Mouse (Mus musculus) layer of hippocampus, postnatal 14 days (tissue): ENCODE results near the gene Drc7. TPM values are rescaled to one million over a fixed set of nuclear protein-coding genes. Genes with fewer than 3 reads are reported as not detected.
"Not testable (repeated sequence)": the region's sequence is repeated elsewhere in the genome, so short reads cannot be mapped to it uniquely, and the experiment has no call there.

Experiments
- DNase-seq, 2 experiments: peaks; one replicate each; pipeline ENCODE4 v3.0.0; 2021 to 2022; ENCODE audit warnings: low spot score in 2 of 2, mixed read lengths in 1 of 2
- long read RNA-seq, 2 experiments: library from polyadenylated mRNA; stranded (forward); transcript quantifications; one replicate each; pipeline ENCODE4 v2.0.0; 2021
- total RNA-seq, 2 experiments: library from RNA; stranded (reverse); gene quantifications; 2 replicates each; pipeline ENCODE4 v1.2.3; 2021

Gene Drc7
- 1 to 10 TPM; 2.1 to 4.4 TPM for total RNA-seq
- long read RNA-seq, experiment 1, partial matches to known transcripts, result 0 of 1 reads
- long read RNA-seq, experiment 1, other reads (novel, unspliced or antisense), result 1 of 1 reads
- long read RNA-seq, experiment 2, partial matches to known transcripts, result 3 of 6 reads
- long read RNA-seq, experiment 2, other reads (novel, unspliced or antisense), result 1 of 6 reads

DNA sequence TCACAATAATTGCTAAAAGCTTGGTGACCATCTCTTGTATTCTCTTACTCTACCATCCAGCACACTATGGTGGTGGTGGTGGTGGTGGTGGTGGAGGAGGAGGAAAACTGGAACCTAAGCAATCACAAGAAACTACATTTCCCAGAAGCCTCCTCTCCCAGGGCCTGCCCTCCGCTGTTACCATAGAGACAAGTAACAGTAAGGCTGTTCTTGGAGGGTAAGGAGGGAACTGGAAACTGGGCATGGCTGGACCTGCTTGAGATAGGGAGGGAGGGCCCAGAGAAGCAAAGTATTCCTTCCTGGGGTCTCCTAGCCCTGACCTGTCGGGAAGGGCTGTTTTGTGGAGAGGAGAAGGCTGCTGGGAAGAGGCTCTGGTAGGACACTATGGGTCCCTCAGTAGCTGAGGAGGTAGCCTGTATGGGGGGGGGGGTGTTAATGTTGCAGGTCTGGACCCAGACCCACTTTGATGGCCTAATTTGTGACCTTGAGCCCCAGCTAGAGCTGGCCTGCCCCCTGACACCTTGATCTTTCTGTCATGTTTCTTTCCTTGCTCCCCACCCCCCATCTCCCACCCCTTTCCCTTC lies at the start of gene Drc7:
Gene Drc7 (plus strand): TSS at position 177 of the 584 bp plus-strand sequence.
- peak in 1 of 2 experiments; percentile 29 for DNase-seq

DNA sequence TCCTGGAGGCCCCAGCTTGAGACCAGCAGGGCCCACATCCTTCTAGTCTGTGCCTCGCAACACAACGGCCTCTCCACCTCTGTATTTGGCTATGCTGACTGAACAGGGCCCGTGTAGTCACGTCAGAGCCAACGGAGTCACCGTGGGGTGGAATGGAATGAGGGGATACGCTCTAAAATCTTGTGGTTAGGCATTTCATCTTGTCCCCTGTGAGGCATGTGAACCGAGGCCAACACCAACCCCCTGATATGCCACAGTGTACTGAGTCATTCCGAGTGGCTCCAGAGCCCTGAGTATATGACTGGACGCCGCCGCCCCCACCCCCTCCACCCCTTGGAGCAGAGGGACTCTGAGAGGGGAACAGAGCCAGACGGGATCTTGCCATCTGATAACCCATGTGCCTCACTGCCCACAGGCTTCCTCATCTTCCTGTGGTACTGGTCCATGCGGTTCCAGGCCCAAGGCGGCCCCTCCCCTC lies 42.4 kb upstream of the Drc7 start:
- DNase-seq, result no peak

DNA sequence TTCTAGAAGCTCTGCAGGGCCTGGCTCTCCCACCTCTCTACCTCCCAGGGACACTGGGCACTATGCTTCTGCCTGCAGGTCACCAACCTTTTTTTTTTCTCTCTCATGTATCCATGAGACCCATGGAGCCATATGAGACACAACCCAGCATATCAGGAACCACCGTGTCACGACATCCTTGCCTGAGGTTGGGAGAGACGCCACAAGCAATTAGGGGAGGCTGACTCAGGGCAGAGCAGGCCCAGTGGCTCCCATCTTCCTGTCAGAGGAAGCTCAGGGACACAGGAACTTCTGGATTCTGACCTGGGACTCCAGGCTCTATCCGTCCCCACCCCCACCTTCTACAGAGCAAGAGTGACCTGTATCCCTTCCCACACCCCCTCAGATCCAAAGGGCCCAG lies 39.0 kb upstream of the Drc7 start:
- no peak for DNase-seq

DNA sequence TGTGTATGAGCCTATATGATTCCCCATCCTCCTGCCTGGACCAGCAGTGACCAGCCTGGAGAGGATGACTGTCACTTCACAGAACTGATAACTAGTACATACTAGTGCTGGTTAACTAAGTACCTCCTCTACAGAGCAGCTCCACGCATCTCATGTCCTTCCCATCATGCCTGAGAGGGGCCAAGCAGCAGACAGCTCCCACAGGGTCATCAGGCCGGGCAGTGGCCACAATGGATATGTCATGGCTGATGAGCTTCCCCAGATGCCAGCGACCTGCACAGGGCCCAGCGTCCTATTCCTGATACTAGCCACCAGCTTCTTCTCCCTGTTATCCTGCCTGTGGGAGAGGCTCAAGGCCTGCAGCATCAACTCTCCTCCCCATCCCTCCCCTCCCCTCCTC lies 38.2 kb upstream of the Drc7 start:
- no peak for DNase-seq

DNA sequence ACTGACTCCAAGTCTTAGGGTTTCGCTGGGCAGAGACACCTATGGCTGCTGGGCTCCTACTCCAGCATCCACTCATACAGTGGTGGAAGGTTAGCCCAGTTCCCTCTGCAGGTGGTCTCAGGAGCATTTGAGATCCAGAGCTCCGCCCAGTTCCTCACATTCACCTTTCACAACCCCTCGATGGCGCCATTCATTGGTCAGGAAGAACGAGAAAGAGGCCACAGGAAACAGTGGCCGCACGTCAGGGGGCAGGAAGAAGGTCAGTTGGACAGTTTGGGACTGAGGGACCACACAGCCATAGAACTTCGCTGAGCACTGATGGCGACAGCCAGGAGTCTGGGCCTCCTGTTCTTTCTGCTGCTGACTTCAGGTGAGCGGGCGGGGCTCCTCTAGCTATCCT lies 37.5 kb upstream of the Drc7 start, which contains the start of gene Adgrg3:
Gene Adgrg3 (plus strand): TSS at position 242 of the 400 bp plus-strand sequence.
- no peak for DNase-seq

DNA sequence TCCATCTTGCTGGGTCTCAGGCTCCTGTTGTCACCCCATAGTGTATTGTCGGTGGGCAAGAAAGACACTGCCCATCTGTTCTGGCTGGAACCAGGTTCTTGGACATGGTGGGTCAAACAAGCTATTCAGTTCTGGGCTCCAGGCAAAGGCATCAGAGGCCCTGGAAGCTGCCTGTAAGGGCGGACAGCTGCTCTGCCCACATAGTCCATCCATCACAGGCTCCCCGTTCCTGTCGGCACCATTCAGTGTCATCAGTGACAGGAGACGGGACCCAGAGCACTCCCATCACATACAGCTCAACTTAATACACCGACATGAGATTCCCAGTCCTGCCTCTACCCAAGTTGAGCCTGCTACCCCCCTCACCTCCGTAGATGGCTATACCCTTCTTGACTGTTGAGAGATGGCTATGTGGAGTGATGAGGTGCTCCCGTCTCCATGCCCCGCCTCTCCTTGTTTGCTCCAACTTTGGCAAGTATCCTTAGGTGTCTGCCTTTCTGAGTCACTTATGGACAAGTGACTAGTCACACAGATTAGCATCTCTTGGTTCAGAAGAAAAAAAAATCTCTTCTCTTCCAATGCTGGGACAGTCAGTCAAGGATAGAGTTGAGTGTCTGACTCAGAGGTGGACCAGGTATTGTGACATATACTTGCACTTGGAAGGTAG lies 36.8 kb upstream of the Drc7 start:
- no peak for DNase-seq

DNA sequence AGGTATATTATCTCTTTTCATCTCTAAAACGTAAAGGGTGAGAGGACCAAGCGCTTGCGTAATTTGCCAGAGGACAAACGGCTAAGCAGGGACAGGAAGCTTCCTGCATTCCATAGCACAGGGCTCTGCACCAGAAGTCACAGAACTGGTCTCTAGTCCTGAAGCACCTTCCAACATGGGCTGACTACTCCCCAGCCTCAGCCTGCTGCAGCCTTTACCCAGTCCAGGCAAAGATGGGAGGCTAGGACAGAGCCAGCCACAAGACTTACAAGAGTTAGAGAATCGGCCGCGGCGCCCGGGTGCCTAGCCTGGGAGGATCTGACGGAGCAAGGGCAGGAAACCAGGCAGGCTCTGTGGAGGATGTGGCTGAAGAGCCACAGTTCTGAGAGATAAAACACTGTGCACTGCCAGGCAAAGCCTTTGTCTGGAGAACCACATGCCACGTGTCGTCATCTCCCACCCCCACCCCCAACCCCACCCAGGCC lies 34.6 kb upstream of the Drc7 start:
- no peak for DNase-seq

DNA sequence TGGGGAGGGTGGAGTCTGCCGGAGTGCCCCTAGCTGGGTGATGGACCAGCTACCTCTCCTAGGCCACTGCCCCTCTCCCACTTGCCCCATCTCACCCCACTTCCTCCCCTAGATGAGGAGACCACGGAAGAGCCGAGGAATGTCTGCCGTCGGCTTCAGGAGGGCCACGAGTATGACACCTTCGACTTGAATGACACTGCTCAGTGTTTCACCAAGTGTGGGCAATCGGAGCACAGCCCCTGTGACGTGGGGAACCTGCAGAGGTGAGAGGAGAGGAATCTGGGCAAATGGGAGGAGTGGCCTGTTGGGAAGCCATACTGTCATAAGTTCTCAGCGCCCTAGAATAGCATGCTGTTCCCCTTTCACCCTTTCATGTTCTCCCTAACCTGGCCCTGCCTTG lies 34.1 kb upstream of the Drc7 start:
- no peak for DNase-seq

DNA sequence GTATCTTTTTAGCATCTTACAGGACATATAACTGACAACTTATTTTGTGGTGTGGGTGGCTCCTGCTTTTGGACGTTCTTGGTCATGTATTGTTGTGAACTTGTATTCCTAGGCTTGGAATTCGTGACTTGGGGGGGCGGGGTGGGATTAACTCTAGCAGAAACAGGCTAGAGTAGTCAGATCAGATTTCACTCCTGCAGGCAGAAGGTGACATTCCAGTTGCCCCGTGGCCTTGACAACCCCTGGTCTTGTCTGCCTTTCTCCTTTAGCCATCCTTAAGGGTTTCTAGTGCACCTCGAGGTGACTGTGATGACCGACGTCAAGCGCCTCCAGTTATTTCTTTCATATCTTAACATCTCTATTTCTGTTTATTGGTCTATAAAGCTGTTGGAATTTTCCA lies 31.7 kb upstream of the Drc7 start:
- no peak for DNase-seq

DNA sequence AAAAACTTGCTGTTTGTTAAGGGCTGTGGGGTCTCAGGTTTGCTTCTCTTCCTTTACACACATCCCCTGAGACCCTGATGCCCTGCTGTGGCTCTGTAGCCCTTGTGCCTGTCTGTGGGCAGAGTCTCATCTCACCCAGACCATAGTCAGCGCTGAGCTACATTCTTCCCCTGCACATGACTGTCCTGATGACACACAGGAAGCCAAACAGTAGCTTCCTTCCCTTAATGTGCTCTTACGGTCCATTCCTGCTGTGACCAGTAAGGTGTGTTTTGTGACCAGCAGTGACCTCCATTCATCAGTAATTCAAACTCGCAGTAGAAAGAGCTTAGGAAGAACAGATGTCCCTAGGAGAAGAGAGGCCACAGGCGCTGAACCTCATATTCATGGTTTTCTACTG lies 30.5 kb upstream of the Drc7 start:
- no peak for DNase-seq

DNA sequence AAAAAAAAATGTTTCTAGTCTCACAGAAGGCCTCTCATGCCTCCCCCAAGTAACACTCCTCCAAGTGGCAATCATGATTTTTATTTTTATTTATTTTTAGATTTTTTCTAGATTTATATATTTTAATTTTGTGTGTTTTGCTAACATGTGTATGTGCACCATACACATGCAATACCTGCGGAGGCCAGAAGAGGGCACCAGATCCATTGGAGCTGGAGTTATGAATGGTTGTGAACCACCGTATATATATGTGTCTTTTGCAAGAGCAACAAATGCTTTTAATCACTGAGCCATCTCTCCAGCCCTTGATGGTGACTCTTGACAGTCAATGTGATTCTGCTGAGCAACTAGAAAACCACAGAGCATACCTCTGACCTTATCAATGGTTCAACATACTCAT lies 29.5 kb upstream of the Drc7 start:
- DNase-seq, result no peak

DNA sequence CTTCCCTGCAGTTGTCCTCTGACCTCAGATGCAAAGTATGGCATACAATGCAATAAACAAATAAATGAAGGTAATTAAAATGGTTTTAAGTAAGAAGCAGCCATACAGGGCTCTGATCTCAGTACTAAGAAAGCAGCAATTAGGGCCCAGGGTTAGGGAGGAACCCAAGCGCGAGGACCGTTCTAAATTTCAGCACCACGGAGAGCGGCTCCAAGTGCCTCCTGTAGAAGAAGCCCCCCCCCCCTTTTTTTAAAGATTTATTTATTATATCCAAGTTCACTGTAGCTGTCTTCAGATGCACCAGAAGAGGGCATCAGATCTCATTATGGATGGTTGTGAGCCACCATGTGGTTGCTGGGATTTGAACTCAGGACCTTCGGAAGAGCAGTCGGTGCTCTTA lies 26.5 kb upstream of the Drc7 start:
- DNase-seq, result not testable (repeated sequence)

DNA sequence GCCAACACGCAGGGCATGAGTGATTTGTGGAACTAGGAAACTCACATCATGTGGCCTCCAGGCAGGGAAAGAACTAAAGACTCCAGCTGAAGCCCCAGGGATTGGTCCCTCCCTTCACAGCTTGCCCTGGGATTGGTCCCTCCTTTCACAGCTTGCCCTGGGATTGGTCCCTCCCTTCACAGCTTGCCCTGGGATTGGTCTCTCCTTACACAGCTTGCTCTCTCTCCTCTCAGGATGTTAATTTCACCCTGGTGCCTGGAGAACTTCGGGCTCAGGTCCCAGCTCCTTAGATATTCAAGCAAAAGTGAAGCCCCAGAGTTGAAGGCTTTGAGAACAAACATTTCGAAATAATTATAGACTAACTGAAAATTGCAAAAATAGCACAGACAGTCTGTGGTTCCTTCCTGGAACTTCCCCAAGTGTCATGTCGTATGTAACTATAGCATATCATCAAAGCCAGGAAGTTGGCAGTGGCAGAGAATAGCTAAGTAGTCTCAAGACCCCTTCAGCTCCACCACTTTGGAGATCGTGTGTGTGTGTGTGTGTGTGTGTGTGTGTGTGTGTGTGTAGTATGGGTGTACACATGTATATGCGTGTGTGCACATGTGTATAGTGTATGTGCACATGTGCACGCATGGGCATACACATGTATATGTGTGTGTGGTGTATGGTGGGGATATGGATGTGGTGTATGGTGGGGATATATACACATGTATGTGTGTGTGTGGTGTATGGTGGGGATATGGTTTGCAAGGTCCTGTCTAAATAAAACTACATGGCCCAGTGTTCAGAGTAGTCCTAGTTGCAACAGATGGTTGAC lies 17.6 kb upstream of the Drc7 start:
- peak; percentile 26 to 47 for DNase-seq

DNA sequence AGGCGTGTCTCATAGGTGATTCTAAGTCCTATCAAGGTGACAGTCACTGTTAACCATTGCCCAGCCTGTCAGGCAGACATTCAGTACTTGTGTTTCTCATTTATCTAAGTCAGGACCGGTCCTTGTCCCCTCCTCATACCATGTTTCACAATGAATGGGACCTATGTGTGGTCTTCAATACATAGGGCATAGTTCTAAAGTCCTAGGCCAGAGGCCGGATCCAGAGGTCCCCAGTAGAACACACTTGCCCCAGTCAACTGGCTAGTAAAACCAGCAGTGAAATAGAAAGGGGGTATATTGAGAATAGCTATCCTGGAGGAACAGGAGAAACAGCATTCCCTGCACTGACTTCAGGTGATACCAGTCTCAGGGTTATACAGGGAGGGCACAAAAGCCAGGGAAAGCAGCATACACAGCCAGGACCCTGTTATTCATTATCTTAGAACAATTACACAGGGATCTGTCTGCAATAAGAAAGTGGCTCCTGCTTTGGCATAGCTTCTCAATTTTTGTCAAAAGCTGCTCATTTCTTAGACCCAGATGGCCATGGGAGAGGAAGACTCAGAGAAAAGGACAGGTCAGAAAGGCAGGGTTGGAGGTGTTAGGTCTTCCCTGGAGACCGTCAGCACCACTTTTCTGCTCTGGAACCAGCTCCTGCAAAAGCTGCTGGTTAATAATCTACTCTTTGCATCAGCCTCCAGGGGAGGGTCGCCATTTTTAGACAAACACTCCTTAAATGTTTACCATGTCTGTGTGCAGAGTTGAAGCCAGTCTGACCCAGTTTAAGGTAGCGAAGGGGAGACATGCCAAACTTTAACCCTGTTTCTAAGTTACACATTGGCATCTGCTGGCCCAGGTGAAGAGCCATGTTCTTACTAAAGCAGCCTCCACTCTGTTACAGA lies 12.8 kb upstream of the Drc7 start:
- DNase-seq, result no peak

DNA sequence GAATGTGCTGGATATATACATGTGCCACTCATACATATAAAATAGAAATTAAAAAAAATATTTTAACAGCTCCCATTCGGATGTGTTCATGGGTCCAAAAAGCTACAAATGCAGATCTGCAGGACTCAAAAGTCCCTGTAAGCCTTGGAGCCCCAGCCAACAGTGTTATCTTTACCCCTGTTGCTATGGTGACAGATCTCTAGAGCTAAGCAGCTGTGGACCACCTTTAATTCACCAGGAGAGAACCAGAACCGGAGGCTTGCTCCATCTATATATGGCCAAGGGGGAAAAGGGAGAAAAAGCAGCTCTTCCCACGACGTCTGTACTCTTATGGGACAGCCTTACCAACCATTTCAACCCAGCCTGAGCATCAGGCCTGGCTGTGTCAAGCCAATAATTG lies 10.1 kb upstream of the Drc7 start:
- DNase-seq, result no peak

DNA sequence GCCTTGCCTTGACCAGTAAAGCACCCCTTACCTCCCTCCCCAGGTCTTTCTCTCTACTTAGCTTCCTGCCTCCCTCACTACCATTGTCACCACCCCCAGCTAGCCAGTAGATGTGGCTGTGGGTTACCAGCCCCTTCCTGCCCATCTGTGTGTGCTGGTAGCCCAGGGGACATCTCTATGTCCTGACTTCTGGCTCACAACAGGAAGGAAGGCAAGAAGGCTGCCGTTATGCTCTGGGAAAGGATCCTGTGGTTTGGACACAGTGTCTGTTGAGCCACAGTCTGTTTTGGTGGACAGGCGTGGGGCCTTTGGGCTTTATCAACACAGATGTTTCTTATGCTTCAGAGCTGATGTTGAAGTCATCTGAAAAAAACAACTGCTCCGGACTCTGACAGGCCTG lies 7.9 kb upstream of the Drc7 start:
- no peak for DNase-seq

DNA sequence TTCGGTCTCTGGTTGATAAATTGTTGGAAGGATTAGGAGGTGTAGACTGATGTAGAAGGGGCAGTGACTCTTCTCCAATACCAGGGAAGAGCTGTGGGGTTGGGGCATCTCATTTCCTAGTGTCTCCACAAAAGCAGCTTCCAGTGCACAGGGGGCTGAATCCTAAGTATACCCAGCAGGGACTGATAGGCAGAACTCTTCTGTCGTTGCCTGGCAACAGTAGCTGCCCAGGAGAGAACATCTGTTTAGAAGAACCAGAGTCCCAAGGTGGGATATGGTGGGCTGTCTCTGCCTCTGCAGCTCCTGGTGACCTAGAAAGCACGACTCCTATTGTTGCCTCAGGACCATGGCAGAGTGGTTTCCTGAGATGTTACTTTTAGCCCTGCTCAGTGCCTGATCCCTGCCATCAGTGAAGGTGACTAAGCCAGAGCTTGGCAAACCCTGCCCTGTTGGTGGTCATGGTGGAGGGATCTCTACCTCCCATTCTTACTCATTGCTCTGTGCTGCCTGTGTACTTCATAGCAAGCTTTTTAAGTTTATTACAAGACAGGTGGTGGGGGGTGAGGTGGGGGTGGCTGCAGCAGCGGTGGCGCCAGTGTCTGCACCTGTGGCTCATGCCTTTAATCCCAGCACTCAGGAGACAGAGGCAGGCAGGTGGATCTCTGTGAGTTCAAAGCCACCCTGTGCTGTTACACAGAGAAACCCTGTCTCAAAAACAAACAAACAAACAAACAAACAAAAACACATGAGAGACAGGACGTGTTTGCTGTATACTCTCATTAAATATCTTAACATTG lies 6.8 kb upstream of the Drc7 start:
- DNase-seq, result no peak

DNA sequence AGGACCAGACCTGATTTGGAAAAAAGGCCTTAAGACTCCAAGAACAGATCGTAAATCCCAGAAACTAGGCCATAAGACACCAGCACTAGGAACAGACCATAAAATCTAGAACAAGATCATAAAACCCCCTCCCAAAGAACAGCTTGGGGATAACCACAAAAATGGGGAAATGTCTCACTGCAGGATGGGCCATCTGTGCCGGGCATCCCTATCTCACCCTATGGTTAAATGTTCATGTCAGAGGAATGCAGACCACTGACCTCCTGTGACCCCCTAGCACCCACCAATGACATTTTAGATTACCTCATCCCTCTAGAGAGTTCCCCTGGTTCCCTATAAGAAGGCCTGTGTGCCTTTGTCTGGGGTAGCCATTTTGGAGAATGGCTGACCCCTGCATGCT lies 5.3 kb upstream of the Drc7 start:
- no peak for DNase-seq

DNA sequence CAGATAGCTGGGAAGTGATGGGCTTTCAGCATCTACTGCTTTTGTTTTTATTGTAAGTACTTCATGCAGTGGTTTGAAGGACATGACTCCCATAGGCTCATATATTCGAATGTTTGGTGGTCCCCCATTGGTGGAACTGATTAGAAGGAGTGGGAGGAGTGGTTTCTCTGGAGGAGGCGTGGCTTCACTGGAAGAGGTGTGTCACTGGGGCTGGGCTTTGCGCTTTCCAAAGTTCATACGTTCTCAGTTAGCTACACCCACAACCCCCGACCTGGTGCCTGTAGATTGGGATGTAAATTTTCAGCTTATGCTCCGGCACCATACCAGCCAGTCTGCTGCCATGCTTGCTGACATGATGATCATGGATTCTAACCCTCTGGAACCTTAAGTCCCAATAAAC lies 465 bp upstream of the Drc7 start:
- DNase-seq, result no peak

DNA sequence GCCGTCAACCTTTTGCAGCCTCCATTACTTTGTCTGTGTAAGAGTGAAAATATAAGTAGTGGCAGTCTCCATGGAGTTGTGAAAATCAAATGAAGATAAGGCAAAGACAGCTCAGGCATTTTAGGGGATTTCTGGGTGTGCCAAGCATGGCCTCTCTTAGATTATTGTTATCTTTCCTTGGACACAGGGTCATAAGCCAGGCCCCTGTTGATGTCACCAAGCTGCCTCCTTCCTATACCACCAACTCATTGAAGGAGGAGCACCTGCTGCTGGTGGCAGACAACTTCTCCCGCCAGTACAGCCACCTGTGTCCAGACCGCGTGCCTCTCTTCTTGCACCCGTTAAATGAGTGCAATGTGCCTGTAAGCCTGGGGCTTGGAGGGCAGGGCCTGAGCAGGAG lies 1.5 kb downstream of the Drc7 start:
- no peak for DNase-seq
